Mouse (Mus musculus) CH12.LX (cell line): Measurements from ENCODE around the gene Fbxw10.

ENCODE experiments used
- BHLHE40 ChIP-seq: IDR thresholded peaks from 2 replicates; pipeline ENCODE4 v1.6.1; 2011; ENCODE audit warnings: mild to moderate bottlenecking, low read depth, low read length, improper control_type of control experiment
- CHD2 ChIP-seq: IDR thresholded peaks from 2 replicates; pipeline ENCODE4 v1.6.1; 2011; ENCODE audit warnings: low read length, improper control_type of control experiment
- CTCF ChIP-seq, 2 experiments: IDR thresholded peaks in 1 of 2; conservative IDR thresholded peaks in 1 of 2; 2 replicates each; pipeline ENCODE4 v1.5.1; 2011 to 2012; ENCODE audit warnings: low read depth in 2 of 2, low read length in 2 of 2, improper control_type of control experiment in 1 of 2, inconsistent platforms in 1 of 2, mild to moderate bottlenecking in 1 of 2, moderate library complexity in 1 of 2
- E2F4 ChIP-seq: IDR thresholded peaks from 2 replicates; pipeline ENCODE4 v1.6.1; 2011; ENCODE audit warnings: low read depth, low read length, improper control_type of control experiment; ENCODE audit not compliant: insufficient replicate concordance
- EP300 ChIP-seq: IDR thresholded peaks from 2 replicates; pipeline ENCODE4 v1.6.1; 2011; ENCODE audit warnings: low read length, improper control_type of control experiment
- GABPA ChIP-seq: IDR thresholded peaks from 2 replicates; pipeline ENCODE4 v1.6.1; 2012; ENCODE audit warnings: low read depth, low read length, improper control_type of control experiment, inconsistent platforms; ENCODE audit not compliant: insufficient replicate concordance
- IRF4 ChIP-seq: IDR thresholded peaks from 2 replicates; pipeline ENCODE4 v1.6.1; 2014; ENCODE audit warnings: low read depth, mild to moderate bottlenecking, inconsistent platforms, low read length, improper control_type of control experiment
- MAFK ChIP-seq: IDR thresholded peaks from 2 replicates; pipeline ENCODE4 v1.6.1; 2011; ENCODE audit warnings: low read length, improper control_type of control experiment; ENCODE audit not compliant: insufficient replicate concordance
- NELFE ChIP-seq: IDR thresholded peaks from 2 replicates; pipeline ENCODE4 v1.6.1; 2011; ENCODE audit warnings: low read depth, low read length, improper control_type of control experiment
- POLR2A ChIP-seq: IDR thresholded peaks from 2 replicates; pipeline ENCODE4 v1.6.1; 2011; ENCODE audit warnings: low read depth, mild to moderate bottlenecking, improper control_type of control experiment, low read length
- POLR2AphosphoS2 ChIP-seq: IDR thresholded peaks from 2 replicates; pipeline ENCODE4 v1.6.1; 2011; ENCODE audit warnings: low read depth, low read length, improper control_type of control experiment
- SIN3A ChIP-seq: IDR thresholded peaks from 2 replicates; pipeline ENCODE4 v1.6.1; 2012; ENCODE audit warnings: low read length, improper control_type of control experiment, inconsistent platforms
- ZC3H11A ChIP-seq: IDR thresholded peaks from 2 replicates; pipeline ENCODE4 v1.6.1; 2012; ENCODE audit warnings: low read depth, mild to moderate bottlenecking, inconsistent platforms, low read length, improper control_type of control experiment

GRCm38 (mm10) chr11:62831906-62832305, 15.0 kb upstream of the Fbxw10 start:
- TF ChIP-seq E2F4 (no peak), CTCF (conservative IDR thresholded peaks at IDR 0.05 in 1 of 2, IDR thresholded peaks at IDR 0.05 in 1 of 2; ENCODE audit: low read depth in 2 of 2, low read length in 2 of 2) (no peak), IRF4 (no peak), SIN3A (no peak), ZC3H11A (no peak), BHLHE40 (no peak), POLR2A (no peak), CHD2 (no peak), NELFE (no peak), EP300 (no peak), POLR2AphosphoS2 (no peak), MAFK (no peak), GABPA (no peak)
